Mouse (Mus musculus): ENCODE results near the gene Gm6993. TPM values are rescaled to one million over a fixed set of nuclear protein-coding genes. Genes with fewer than 3 reads are reported as not detected.

The Gm6993 gene
- polyA plus RNA-seq, 1 experiment from 2014 or later: not detected

DNA sequence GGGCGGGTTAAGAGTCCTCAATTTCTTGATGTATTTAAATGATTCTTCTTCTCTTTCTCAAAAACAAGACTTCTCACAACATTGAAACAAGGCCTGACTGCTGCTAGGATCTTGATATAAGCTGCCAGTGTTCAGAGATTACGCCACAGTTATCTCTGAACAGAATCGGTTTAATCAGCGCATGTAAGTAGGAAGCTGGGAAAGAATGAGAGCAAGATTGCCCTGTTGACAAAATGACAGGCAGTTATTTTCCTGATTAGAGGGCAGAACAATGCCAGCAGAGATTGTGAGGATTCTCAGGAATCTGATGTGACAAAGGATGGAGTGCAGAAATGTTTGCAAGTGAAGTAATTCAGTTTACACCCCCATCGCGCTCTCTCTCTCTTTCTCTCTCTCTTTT is 19.0 kb upstream of the Gm6993 start:
- no peak overlapping the region for H3K9ac ChIP-seq
- no peaks in the 10 kb centered on the region for H3K27me3 ChIP-seq
- no peak for ATAC-seq (ENCODE audit: low FRiP score, low read depth)

DNA sequence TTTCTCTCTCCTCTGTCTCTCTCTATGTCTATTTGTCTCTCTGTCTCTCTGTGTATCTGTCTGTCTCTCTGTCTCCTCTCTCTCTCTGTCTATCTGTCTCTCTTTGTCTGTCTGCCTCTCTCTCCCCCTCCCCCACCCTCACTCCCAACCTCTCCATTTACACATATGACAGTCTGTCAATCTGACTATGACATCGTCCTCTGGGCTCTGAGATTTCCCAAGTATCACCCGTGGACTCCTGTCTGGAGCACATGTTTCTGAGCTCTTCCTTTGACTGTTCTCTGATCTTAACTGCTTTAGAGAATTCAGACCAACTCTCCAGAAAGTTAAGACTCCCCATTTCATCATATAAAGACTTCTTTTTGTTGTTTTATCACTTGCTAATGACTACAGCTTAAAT is 18.3 kb upstream of the Gm6993 start:
- no peak overlapping the region for H3K27ac ChIP-seq (replicated peaks)
- H3K36me3 ChIP-seq: no peaks in the 10 kb centered on the region
- 40% methylated on average over 2 of the region's 2 CpGs for WGBS
- no peaks in the 10 kb centered on the region for H3K27me3 ChIP-seq
- no peak overlapping the region for H3K4me2 ChIP-seq
- no peaks in the 10 kb centered on the region for H3K9me3 ChIP-seq
- no peaks in the 10 kb centered on the region for H3K4me1 ChIP-seq (replicated peaks)
- no peak overlapping the region for H3K4me3 ChIP-seq
- no peak for ATAC-seq (ENCODE audit: low FRiP score, low read depth)
- H3K9ac ChIP-seq: no peak overlapping the region

More for the DNA sequence above, 19.0 kb upstream of the Gm6993 start:
- Histone ChIP-seq H3K4me1 (replicated peaks) (no peaks in the 10 kb centered on the region), H3K4me2 (no peak overlapping the region), H3K9me3 (no peaks in the 10 kb centered on the region), H3K27ac (replicated peaks) (no peak overlapping the region), H3K4me3 (no peak overlapping the region), H3K36me3 (no peaks in the 10 kb centered on the region)
- 87% methylated on average over 6 of the region's 6 CpGs for WGBS

DNA sequence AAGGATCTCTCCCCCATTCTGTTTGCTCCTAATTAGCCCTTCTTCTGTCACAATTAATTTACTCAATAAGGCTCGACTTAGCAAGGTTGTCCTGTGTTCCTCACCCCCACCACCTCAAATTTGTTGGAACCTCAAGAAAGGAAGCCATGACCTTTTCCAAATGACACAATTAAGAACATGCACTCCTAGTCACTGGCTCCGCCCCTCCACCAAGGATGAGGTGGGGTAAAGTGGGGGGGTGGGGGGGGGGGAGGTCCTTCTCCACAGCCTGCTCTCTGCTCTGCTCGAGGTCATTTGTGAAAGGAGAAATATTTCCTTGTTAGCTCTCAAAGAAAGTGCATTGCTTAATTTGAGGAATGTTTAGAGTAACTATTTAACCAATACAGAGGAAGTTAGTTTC is 17.8 kb upstream of the Gm6993 start:
- Histone ChIP-seq H3K4me2 (no peak overlapping the region), H3K27me3 (no peaks in the 10 kb centered on the region), H3K27ac (replicated peaks) (no peak overlapping the region), H3K4me3 (no peak overlapping the region), H3K9ac (no peak overlapping the region), H3K9me3 (no peaks in the 10 kb centered on the region), H3K36me3 (no peaks in the 10 kb centered on the region), H3K4me1 (replicated peaks) (no peaks in the 10 kb centered on the region)
- no peak for ATAC-seq (ENCODE audit: low FRiP score, low read depth)
- WGBS: 33% methylated on average over 3 of the region's 3 CpGs

- H3K4me2 ChIP-seq: no peak overlapping the region
- ATAC-seq (ENCODE audit: low FRiP score, low read depth): no peak
- no peak overlapping the region for H3K4me3 ChIP-seq
- no peaks in the 10 kb centered on the region for H3K4me1 ChIP-seq (replicated peaks)
- no peaks in the 10 kb centered on the region for H3K36me3 ChIP-seq
- no peaks in the 10 kb centered on the region for H3K9me3 ChIP-seq
- no peak overlapping the region for H3K27ac ChIP-seq (replicated peaks)
- H3K27me3 ChIP-seq: no peaks in the 10 kb centered on the region
- H3K9ac ChIP-seq: no peak overlapping the region
- WGBS: 47% methylated on average over 8 of the region's 8 CpGs
Measured at GRCm38 (mm10) chr12:31225451-31225850, 15.1 kb upstream of the Gm6993 start.

DNA sequence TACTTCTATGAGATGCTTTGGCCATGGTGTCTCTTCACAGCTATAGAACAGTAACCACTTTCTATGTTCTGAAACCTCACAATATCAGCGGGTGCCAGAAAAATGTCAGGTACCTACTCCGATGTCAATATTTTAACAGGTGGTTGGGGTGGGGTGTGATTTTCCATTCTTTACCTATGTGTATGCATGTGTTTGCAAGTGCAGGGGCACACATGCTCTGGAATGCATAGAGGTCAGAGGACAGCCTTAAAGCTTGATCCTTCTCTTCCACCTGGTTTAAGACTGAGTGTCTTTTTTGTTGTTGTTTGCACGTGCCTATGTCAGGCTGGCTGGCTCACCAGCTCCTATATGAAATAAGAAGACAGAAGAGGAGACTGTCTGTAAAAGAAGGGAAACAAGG is 13.4 kb upstream of the Gm6993 start:
- H3K36me3 ChIP-seq: no peaks in the 10 kb centered on the region
- H3K4me1 ChIP-seq (replicated peaks): no peaks in the 10 kb centered on the region
- ATAC-seq (ENCODE audit: low FRiP score, low read depth): no peak
- H3K9ac ChIP-seq: no peak overlapping the region
- no peak overlapping the region for H3K27ac ChIP-seq (replicated peaks)
- H3K27me3 ChIP-seq: no peaks in the 10 kb centered on the region
- H3K9me3 ChIP-seq: no peaks in the 10 kb centered on the region
- H3K4me2 ChIP-seq: no peak overlapping the region
- 95% methylated on average over 3 of the region's 3 CpGs for WGBS
- H3K4me3 ChIP-seq: no peak overlapping the region

GRCm38 (mm10) chr12:31228878-31229277 is 11.7 kb upstream of the Gm6993 start:
- no peak for ATAC-seq (ENCODE audit: low FRiP score, low read depth)
- no peak overlapping the region for H3K27ac ChIP-seq (replicated peaks)
- H3K27me3 ChIP-seq: no peaks in the 10 kb centered on the region
- no peaks in the 10 kb centered on the region for H3K36me3 ChIP-seq
- no peak overlapping the region for H3K4me2 ChIP-seq
- H3K9ac ChIP-seq: no peak overlapping the region
- H3K4me1 ChIP-seq (replicated peaks): no peaks in the 10 kb centered on the region
- H3K4me3 ChIP-seq: no peak overlapping the region
- 60% methylated on average over 7 of the region's 7 CpGs for WGBS
- no peaks in the 10 kb centered on the region for H3K9me3 ChIP-seq

DNA sequence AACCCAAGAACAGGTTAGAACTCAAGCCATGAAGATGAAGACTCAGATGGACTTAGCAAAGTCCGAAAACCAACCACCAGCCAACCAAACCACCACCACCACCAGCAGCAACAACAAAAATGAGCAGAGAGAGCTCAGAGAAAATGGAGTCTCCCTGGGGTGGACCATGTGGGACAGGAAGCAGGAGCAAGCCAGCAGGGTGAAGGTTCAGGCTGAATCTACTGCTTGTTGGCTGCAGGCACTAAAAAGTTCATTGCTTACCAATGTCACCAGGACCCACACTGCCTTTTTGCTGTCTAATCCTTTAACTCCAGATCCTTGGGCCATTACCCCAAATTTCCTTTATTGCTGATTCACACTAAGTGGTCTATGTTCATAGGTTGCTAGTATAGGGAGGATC is 7.9 kb upstream of the Gm6993 start:
- Histone ChIP-seq H3K9ac (no peak overlapping the region), H3K4me2 (no peak overlapping the region), H3K27me3 (no peaks in the 10 kb centered on the region), H3K9me3 (no peaks in the 10 kb centered on the region), H3K4me1 (replicated peaks) (peaks cover 5% of the 10 kb centered on the region; the same call in 1 of the 2 replicates), H3K27ac (replicated peaks) (no peak overlapping the region), H3K4me3 (no peak overlapping the region), H3K36me3 (no peaks in the 10 kb centered on the region)
- 100% methylated on average over 1 of the region's 1 CpGs for WGBS
- no peak for ATAC-seq (ENCODE audit: low FRiP score, low read depth)

GRCm38 (mm10) chr12:31235018-31235417 is 5.6 kb upstream of the Gm6993 start:
- Histone ChIP-seq H3K9me3 (no peaks in the 10 kb centered on the region), H3K4me2 (no peak overlapping the region), H3K36me3 (no peaks in the 10 kb centered on the region), H3K4me1 (replicated peaks) (peaks cover 5% of the 10 kb centered on the region; the same call in 1 of the 2 replicates), H3K9ac (no peak overlapping the region), H3K4me3 (no peak overlapping the region), H3K27me3 (no peaks in the 10 kb centered on the region), H3K27ac (replicated peaks) (no peak overlapping the region)
- WGBS: 94% methylated on average over 6 of the region's 6 CpGs
- ATAC-seq (ENCODE audit: low FRiP score, low read depth): no peak

DNA sequence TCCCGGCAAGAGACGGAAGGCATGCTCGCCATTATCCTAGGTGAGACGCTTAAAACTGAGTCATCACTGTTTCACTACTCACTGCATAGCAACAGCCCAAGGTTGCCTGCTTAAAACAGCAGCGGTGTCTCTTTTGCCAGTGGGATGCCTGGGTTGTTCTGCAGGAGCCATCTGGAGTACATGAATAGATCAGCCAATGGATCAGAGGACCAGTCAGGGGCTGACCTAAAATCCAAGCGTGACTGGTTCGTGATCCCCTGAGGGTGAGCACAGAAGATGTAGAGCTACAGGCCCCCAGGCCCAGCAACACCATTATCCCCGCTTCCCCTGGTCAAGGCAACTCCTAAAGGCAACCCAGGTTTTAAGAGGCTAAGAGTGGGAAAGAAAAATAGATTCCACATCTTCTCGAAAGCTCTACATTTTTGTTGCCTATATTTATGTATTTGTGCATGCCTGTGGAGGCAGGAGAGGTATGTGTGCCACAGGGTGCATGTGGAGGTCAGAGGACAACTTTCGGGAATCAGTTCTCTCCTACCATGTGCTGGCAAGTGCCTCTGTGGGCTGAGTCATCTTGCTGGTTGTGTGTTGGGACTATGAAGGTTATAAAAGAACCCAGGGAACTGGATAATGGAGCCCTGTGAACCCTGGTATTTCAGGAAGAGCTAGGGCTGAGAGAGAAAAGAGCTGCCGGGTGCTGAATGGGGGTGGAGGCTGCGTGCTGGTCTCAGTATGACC is 3.5 kb upstream of the Gm6993 start:
- ATAC-seq (ENCODE audit: low FRiP score, low read depth): no peak; the same call in 1 of the 2 replicates
- Histone ChIP-seq H3K9ac (no peak overlapping the region), H3K4me1 (replicated peaks) (peaks cover 5% of the 10 kb centered on the region; the same call in 1 of the 2 replicates), H3K36me3 (no peaks in the 10 kb centered on the region), H3K4me3 (no peak overlapping the region), H3K4me2 (0 out of 2 replicates have a peak overlapping the region, but pooled peaks have one; percentile 11), H3K27me3 (no peaks in the 10 kb centered on the region), H3K27ac (replicated peaks) (no peak overlapping the region), H3K9me3 (no peaks in the 10 kb centered on the region)
- WGBS: 54% methylated on average over 12 of the region's 12 CpGs

DNA sequence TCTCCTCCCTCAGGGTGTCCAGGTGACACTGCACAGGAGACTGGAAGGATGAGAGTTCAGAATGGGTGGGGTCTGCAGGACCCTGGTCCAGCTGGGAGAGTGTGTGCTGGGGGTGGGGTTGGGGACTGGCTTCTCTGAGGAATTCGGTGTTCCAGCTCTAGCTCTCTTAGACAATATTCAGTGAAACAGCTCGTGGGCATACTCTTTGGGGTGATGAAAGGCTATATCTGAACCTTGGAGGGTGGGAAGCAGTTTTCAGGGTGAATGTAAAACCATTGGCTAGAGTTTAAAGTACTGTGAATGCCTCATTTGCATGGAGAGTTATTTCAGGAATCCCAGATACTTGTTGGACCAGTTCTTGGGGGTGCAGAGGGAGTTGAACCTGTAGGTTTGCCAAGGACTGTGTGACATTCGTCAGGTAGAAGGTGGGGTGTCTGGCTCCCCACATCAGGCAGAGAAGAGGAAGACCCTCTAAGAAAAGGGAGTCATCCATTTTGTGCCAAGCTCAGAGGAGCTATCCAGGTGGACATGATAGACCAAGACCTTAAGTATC is 1.5 kb upstream of the Gm6993 start:
- no peak overlapping the region for H3K4me2 ChIP-seq
- no peak overlapping the region for H3K4me3 ChIP-seq
- 91% methylated on average over 3 of the region's 3 CpGs for WGBS
- H3K36me3 ChIP-seq: no peaks in the 10 kb centered on the region
- no peaks in the 10 kb centered on the region for H3K9me3 ChIP-seq
- ATAC-seq (ENCODE audit: low FRiP score, low read depth): no peak
- H3K9ac ChIP-seq: no peak overlapping the region
- no peaks in the 10 kb centered on the region for H3K27me3 ChIP-seq
- peaks cover 5% of the 10 kb centered on the region; the same call in 1 of the 2 replicates for H3K4me1 ChIP-seq (replicated peaks)
- H3K27ac ChIP-seq (replicated peaks): no peak overlapping the region

DNA sequence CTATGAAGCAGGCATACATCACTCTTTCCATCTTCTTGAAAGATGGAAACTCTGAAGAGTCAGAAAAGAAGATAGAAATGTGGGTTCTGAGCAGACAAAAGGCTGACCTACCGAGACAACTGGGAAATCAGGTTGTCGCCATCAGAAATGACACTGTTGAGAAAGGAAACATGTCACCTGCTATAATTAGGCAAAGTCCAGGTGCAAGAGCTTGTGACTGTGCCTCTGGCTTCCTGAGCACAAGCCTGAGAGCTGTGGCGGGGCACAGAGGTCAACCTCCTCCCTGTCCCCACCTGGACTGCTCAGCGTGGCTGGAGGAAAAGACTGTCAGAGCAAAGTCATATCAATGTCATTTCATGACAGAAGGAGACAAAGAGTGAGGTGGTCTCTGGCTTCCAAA is 772 bp upstream of the Gm6993 start:
- WGBS: 85% methylated on average over 4 of the region's 4 CpGs
- no peak overlapping the region for H3K27ac ChIP-seq (replicated peaks)
- no peaks in the 10 kb centered on the region for H3K27me3 ChIP-seq
- no peak overlapping the region for H3K4me2 ChIP-seq
- H3K9ac ChIP-seq: no peak overlapping the region
- no peaks in the 10 kb centered on the region for H3K9me3 ChIP-seq
- peaks cover 5% of the 10 kb centered on the region; the same call in 1 of the 2 replicates for H3K4me1 ChIP-seq (replicated peaks)
- no peak for ATAC-seq (ENCODE audit: low FRiP score, low read depth)
- no peaks in the 10 kb centered on the region for H3K36me3 ChIP-seq
- no peak overlapping the region for H3K4me3 ChIP-seq

GRCm38 (mm10) chr12:31241595-31242342 is 1.2 kb downstream of the Gm6993 start:
- no peak overlapping the region for H3K4me2 ChIP-seq
- no peaks in the 10 kb centered on the region for H3K36me3 ChIP-seq
- ATAC-seq (ENCODE audit: low FRiP score, low read depth): no peak
- no peaks in the 10 kb centered on the region for H3K27me3 ChIP-seq
- H3K27ac ChIP-seq (replicated peaks): no peak overlapping the region
- no peak overlapping the region for H3K9ac ChIP-seq
- peaks cover 3% of the 10 kb centered on the region; the same call in 1 of the 2 replicates for H3K4me1 ChIP-seq (replicated peaks)
- no peaks in the 10 kb centered on the region for H3K9me3 ChIP-seq
- H3K4me3 ChIP-seq: no peak overlapping the region
- 80% methylated on average over 6 of the region's 6 CpGs for WGBS
